Mouse (Mus musculus) liver, embryonic 11.5 days (tissue): Measurements from ENCODE around the gene Fmnl2. TPM values are rescaled to one million over a fixed set of nuclear protein-coding genes. Genes with fewer than 3 reads are reported as not detected.

Source experiments
- ATAC-seq: fragments of 200-750 bp; cut with Nextera tagmentation; replicated peaks from 2 replicates; pipeline ENCODE4 v1.8.0; 2017; ENCODE audit warnings: moderate number of reproducible peaks, mild to moderate bottlenecking, moderate TSS enrichment, moderate library complexity; ENCODE audit not compliant: low FRiP score
- DNase-seq: peaks from one replicate; pipeline ENCODE4 v3.0.0-alpha.2; 2017; ENCODE audit warnings: low spot score
- H3K27ac ChIP-seq: fragments of 300-500 bp; sonication (generic); 2 replicates; pipeline ENCODE4 v1.5.1; 2014; ENCODE audit warnings: mild to moderate bottlenecking, low read depth, low read length, control low read depth
- H3K27me3 ChIP-seq: fragments of 300-500 bp; sonication (generic); replicated peaks from 2 replicates; pipeline ENCODE4 v1.6.1; 2014; ENCODE audit warnings: low read length, mixed read lengths; ENCODE audit not compliant: control insufficient read depth, insufficient read depth
- H3K36me3 ChIP-seq: fragments of 300-500 bp; sonication (generic); 2 replicates; pipeline ENCODE4 v1.6.1; 2014; ENCODE audit warnings: mild to moderate bottlenecking, low read length, moderate library complexity, mixed read lengths; ENCODE audit not compliant: control insufficient read depth, insufficient read depth
- H3K4me1 ChIP-seq: fragments of 300-500 bp; sonication (generic); replicated peaks from 2 replicates; pipeline ENCODE4 v1.6.1; 2014; ENCODE audit warnings: low read length, mixed read lengths; ENCODE audit not compliant: control insufficient read depth, insufficient read depth
- H3K4me2 ChIP-seq: fragments of 300-500 bp; sonication (generic); 2 replicates; pipeline ENCODE4 v1.6.1; 2014; ENCODE audit warnings: mild to moderate bottlenecking, control low read depth, moderate library complexity
- H3K4me3 ChIP-seq: fragments of 300-500 bp; sonication (generic); 2 replicates; pipeline ENCODE4 v1.5.1; 2014; ENCODE audit warnings: low read depth, low read length, control low read depth
- H3K9ac ChIP-seq: fragments of 300-500 bp; sonication (generic); 2 replicates; pipeline ENCODE4 v1.6.1; 2014; ENCODE audit warnings: low read depth, low read length, control low read depth
- H3K9me3 ChIP-seq: fragments of 300-500 bp; sonication (generic); 2 replicates; pipeline ENCODE4 v1.6.1; 2016; ENCODE audit warnings: low read length, inconsistent platforms, mixed read lengths; ENCODE audit not compliant: control insufficient read depth
- WGBS: fragments of 180-500 bp; shearing (Covaris S2); extraction: QIAGEN DNeasy Blood & Tissue Kit; methylation state at CpG from one replicate; pipeline ENCODE4 v1.1.7; 2014; 5-methylcytosine and 5-hydroxymethylcytosine counted together
- polyA plus RNA-seq: library from polyadenylated mRNA; unstranded; fragments of >200 nt; fragmentation: Nextera tagmentation; extraction: Ambion mirVana; gene quantifications from 2 replicates; pipeline ENCODE4 v1.2.1, GENCODE M21; 2014

Fmnl2 gene
- polyA plus RNA-seq, 1 experiment from 2014 or later = 1.5 TPM

GRCm38 (mm10) chr2:53050376-53050775 is 192.7 kb downstream of the Fmnl2 start:
- Histone ChIP-seq H3K27me3 (no peaks in the 10 kb centered on the region), H3K27ac (no peak overlapping the region), H3K4me2 (no peak overlapping the region), H3K9me3 (no peaks in the 10 kb centered on the region), H3K4me1 (no peaks in the 10 kb centered on the region; the same call in 1 of the 2 replicates), H3K36me3 (no peaks in the 10 kb centered on the region), H3K9ac (no peak overlapping the region), H3K4me3 (no peak overlapping the region)
- WGBS = 90% methylated on average over 6 of the region's 6 CpGs
- DNase-seq = no peak
- ATAC-seq = no peak

- Histone ChIP-seq H3K9ac (no peak overlapping the region), H3K9me3 (no peaks in the 10 kb centered on the region), H3K36me3 (no peaks in the 10 kb centered on the region), H3K27me3 (no peaks in the 10 kb centered on the region), H3K27ac (no peak overlapping the region), H3K4me2 (no peak overlapping the region), H3K4me3 (no peak overlapping the region), H3K4me1 (no peaks in the 10 kb centered on the region; the same call in 1 of the 2 replicates)
- 57% methylated on average over 8 of the region's 8 CpGs for WGBS
- no peak for DNase-seq
- no peak for ATAC-seq
These were observed 193.8 kb downstream of the Fmnl2 start for GRCm38 (mm10) chr2:53051502-53051901.

GRCm38 (mm10) chr2:53053714-53054113 is 196.1 kb downstream of the Fmnl2 start:
- no peaks in the 10 kb centered on the region for H3K9me3 ChIP-seq
- H3K4me1 ChIP-seq = no peaks in the 10 kb centered on the region; the same call in 1 of the 2 replicates
- no peaks in the 10 kb centered on the region for H3K36me3 ChIP-seq
- no peak overlapping the region for H3K4me2 ChIP-seq
- H3K4me3 ChIP-seq = no peak overlapping the region
- 84% methylated on average over 7 of the region's 7 CpGs for WGBS
- H3K9ac ChIP-seq = no peak overlapping the region
- no peaks in the 10 kb centered on the region for H3K27me3 ChIP-seq
- no peak for DNase-seq
- H3K27ac ChIP-seq = no peak overlapping the region
- no peak for ATAC-seq

- H3K4me2 ChIP-seq = no peak overlapping the region
- no peaks in the 10 kb centered on the region for H3K4me1 ChIP-seq
- ATAC-seq (no peak), DNase-seq (no peak)
- WGBS = 85% methylated on average over 6 of the region's 6 CpGs
- H3K9ac ChIP-seq = no peak overlapping the region
- no peak overlapping the region for H3K27ac ChIP-seq
- no peaks in the 10 kb centered on the region for H3K9me3 ChIP-seq
- H3K4me3 ChIP-seq = no peak overlapping the region
- H3K27me3 ChIP-seq = no peaks in the 10 kb centered on the region
- H3K36me3 ChIP-seq = no peaks in the 10 kb centered on the region
These were observed 198.9 kb downstream of the Fmnl2 start for GRCm38 (mm10) chr2:53056556-53056955.

GRCm38 (mm10) chr2:53057291-53057690 is 199.6 kb downstream of the Fmnl2 start:
- Histone ChIP-seq H3K9me3 (no peaks in the 10 kb centered on the region), H3K27ac (no peak overlapping the region), H3K4me2 (no peak overlapping the region), H3K27me3 (no peaks in the 10 kb centered on the region), H3K36me3 (no peaks in the 10 kb centered on the region), H3K9ac (no peak overlapping the region), H3K4me3 (no peak overlapping the region), H3K4me1 (no peaks in the 10 kb centered on the region)
- WGBS = 89% methylated on average over 2 of the region's 2 CpGs
- ATAC-seq (no peak), DNase-seq (no peak)

- no peak overlapping the region for H3K4me3 ChIP-seq
- H3K27me3 ChIP-seq = no peaks in the 10 kb centered on the region
- H3K4me2 ChIP-seq = no peak overlapping the region
- ATAC-seq (no peak), DNase-seq (no peak)
- no peaks in the 10 kb centered on the region for H3K36me3 ChIP-seq
- H3K9ac ChIP-seq = no peak overlapping the region
- WGBS = 86% methylated on average over 9 of the region's 9 CpGs
- H3K27ac ChIP-seq = no peak overlapping the region
- H3K4me1 ChIP-seq = no peaks in the 10 kb centered on the region
- H3K9me3 ChIP-seq = no peaks in the 10 kb centered on the region
These were observed 203.8 kb downstream of the Fmnl2 start for GRCm38 (mm10) chr2:53061363-53062000.

GRCm38 (mm10) chr2:53066973-53067372 is 209.3 kb downstream of the Fmnl2 start:
- no peaks in the 10 kb centered on the region for H3K9me3 ChIP-seq
- no peak overlapping the region for H3K4me2 ChIP-seq
- no peak overlapping the region for H3K27ac ChIP-seq
- H3K27me3 ChIP-seq = no peaks in the 10 kb centered on the region
- ATAC-seq (no peak), DNase-seq (no peak)
- no peak overlapping the region for H3K9ac ChIP-seq
- H3K36me3 ChIP-seq = no peaks in the 10 kb centered on the region
- H3K4me1 ChIP-seq = no peaks in the 10 kb centered on the region
- no peak overlapping the region for H3K4me3 ChIP-seq
- 87% methylated on average over 2 of the region's 2 CpGs for WGBS

- WGBS = 10% methylated on average over 1 of the region's 1 CpGs
- ATAC-seq = no peak
- H3K9me3 ChIP-seq = no peaks in the 10 kb centered on the region
- H3K4me2 ChIP-seq = no peak overlapping the region
- H3K27me3 ChIP-seq = no peaks in the 10 kb centered on the region
- no peak overlapping the region for H3K9ac ChIP-seq
- no peak for DNase-seq
- no peaks in the 10 kb centered on the region for H3K4me1 ChIP-seq
- no peak overlapping the region for H3K4me3 ChIP-seq
- no peak overlapping the region for H3K27ac ChIP-seq
- H3K36me3 ChIP-seq = no peaks in the 10 kb centered on the region
These were observed 212.9 kb downstream of the Fmnl2 start for GRCm38 (mm10) chr2:53070607-53071006.

- no peak overlapping the region for H3K9ac ChIP-seq
- no peaks in the 10 kb centered on the region for H3K36me3 ChIP-seq
- 86% methylated on average over 2 of the region's 2 CpGs for WGBS
- no peaks in the 10 kb centered on the region for H3K4me1 ChIP-seq
- no peaks in the 10 kb centered on the region for H3K27me3 ChIP-seq
- no peak for DNase-seq
- no peak for ATAC-seq
- no peak overlapping the region for H3K4me2 ChIP-seq
- no peak overlapping the region for H3K27ac ChIP-seq
- H3K9me3 ChIP-seq = no peaks in the 10 kb centered on the region
- H3K4me3 ChIP-seq = no peak overlapping the region
These were observed 222.1 kb downstream of the Fmnl2 start for GRCm38 (mm10) chr2:53079693-53080286.
